Mouse (Mus musculus) MEL (cell line): ENCODE results near the gene Ppp3r1.

Source experiments
- ELF1 ChIP-seq: IDR thresholded peaks from 2 replicates; pipeline ENCODE4 v1.6.1; 2014; ENCODE audit warnings: low read depth, mild to moderate bottlenecking, inconsistent platforms, low read length, improper control_type of control experiment, moderate library complexity
- GATA1 ChIP-seq: IDR thresholded peaks from 2 replicates; pipeline ENCODE4 v1.6.1; 2011; ENCODE audit warnings: low read depth, low read length, improper control_type of control experiment
- RCOR1 ChIP-seq: IDR thresholded peaks from 2 replicates; pipeline ENCODE4 v1.6.1; 2012; ENCODE audit warnings: low read depth, mild to moderate bottlenecking, inconsistent platforms, low read length, improper control_type of control experiment
- ZC3H11A ChIP-seq: IDR thresholded peaks from 2 replicates; pipeline ENCODE4 v1.6.1; 2012; ENCODE audit warnings: low read depth, mild to moderate bottlenecking, inconsistent platforms, low read length, improper control_type of control experiment

DNA sequence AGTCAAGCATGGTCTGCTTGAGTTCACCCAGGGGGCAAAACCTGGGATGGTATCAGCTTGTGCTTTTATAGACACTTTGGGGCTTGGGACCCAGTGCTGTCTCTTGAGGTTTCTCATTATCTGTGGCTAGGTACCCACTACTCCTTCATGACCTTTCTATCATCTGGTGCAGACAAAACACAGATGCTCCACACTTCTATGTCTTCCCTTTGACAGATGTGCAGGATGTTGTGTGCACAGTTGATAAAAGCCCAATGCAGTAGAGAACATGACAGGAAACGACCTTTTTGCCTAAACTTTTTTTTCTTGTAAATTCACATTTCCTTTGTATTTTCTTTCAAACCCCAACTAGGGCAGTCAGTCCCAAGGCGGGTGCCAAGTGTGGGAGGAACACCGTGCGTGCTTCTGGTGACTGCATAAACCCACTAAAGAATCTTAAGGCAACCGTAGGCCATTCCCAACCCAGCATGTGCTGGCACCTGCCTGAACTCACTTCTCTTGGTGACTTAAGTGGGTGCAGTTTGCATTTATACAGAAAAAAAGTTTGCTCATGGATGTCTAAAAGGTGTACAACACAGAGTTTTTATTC, 77.5 kb downstream of the Ppp3r1 start:
- peak; percentile 62; the same call in 1 of the 2 replicates for TF ChIP-seq RCOR1
- TF ChIP-seq ZC3H11A = no peak
- TF ChIP-seq ELF1 = no peak
- TF ChIP-seq GATA1 = peak; percentile 88
